Mouse (Mus musculus) liver, postnatal 0 days (tissue): ENCODE measurements around the gene Ksr2.

Source experiments
- CTCF ChIP-seq: sonication (generic); IDR thresholded peaks from 2 replicates; pipeline ENCODE4 v1.5.1; 2016; ENCODE audit warnings: antibody characterized with exemption, low read depth
- EP300 ChIP-seq: IDR thresholded peaks from 2 replicates; pipeline ENCODE4 v1.6.1; 2016; ENCODE audit warnings: antibody characterized with exemption, low read depth, mild to moderate bottlenecking

DNA sequence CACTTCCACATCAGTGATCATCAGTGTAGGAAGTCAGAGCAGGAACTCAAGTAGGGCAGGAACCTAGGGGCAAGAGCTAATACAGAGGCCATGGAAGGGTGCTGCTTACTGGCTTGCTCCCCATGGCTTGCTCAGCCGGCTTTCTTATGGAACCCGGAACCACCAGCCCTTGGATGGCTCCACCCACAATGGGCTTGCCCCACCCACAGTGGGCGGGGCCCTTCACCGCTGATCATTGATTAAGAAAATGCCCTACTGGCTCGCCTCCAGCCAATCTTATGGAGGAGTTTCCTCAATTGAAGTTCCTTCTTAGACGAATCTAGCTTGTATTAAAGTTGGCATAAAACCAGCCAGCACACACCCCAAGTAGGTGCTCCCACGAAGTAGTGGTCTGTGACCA lies 102.1 kb downstream of the Ksr2 start:
- TF ChIP-seq CTCF (no peak), EP300 (no peak)
